Mouse (Mus musculus): ENCODE results near the gene Gm45837.

- TF ChIP-seq ZNF384 (IDR thresholded peaks at IDR 0.05; ENCODE audit: low read depth, low read length) (no peak), HCFC1 (IDR thresholded peaks at IDR 0.05; ENCODE audit: borderline replicate concordance, insufficient read depth, low read length) (no peak), CHD2 (IDR thresholded peaks at IDR 0.05; ENCODE audit: low read depth, low read length) (no peak)
Measured at GRCm38 (mm10) chr7:101537541-101537940, 126.9 kb downstream of the Gm45837 start.

All from ES-E14 (cell line).